Mouse (Mus musculus) testis, adult 2 months (tissue): ENCODE measurements at regions not wholly inside any gene's neighbourhood (a gene's known extent, or its start where the extent isn't known, plus 50 kb on each side); places are given as distances from the start of the nearest gene placed in this dataset.

Experiments used
- H3K27ac ChIP-seq: fragments of 200-500 bp; 2 replicates; pipeline ENCODE4 v1.5.1; 2012; ENCODE audit warnings: low read depth, low read length; ENCODE audit not compliant: control insufficient read depth, insufficient read depth
- H3K27me3 ChIP-seq: fragments of 200-500 bp; 2 replicates; pipeline ENCODE4 v1.6.1; 2012; ENCODE audit warnings: mild to moderate bottlenecking, low read length, moderate library complexity; ENCODE audit not compliant: control insufficient read depth, insufficient read depth
- H3K36me3 ChIP-seq: fragments of 200-500 bp; 2 replicates; pipeline ENCODE4 v1.6.1; 2012; ENCODE audit warnings: mild to moderate bottlenecking, low read length; ENCODE audit not compliant: control insufficient read depth, insufficient read depth
- H3K4me1 ChIP-seq: fragments of 200-500 bp; 2 replicates; pipeline ENCODE4 v1.6.1; 2012; ENCODE audit warnings: low read length; ENCODE audit not compliant: control insufficient read depth, insufficient read depth
- H3K4me3 ChIP-seq: fragments of 200-500 bp; 2 replicates; pipeline ENCODE4 v1.5.1; 2012; ENCODE audit warnings: low read depth, mild to moderate bottlenecking, low read length, moderate library complexity, mixed read lengths; ENCODE audit not compliant: control insufficient read depth
- CTCF ChIP-seq: fragments of 200-500 bp; IDR thresholded peaks from 2 replicates; pipeline ENCODE4 v1.5.1; 2012; ENCODE audit warnings: low read depth, mild to moderate bottlenecking, inconsistent platforms, low read length, moderate library complexity; ENCODE audit not compliant: control insufficient read depth, insufficient read depth, insufficient replicate concordance
- POLR2A ChIP-seq: fragments of 200-500 bp; IDR thresholded peaks from 2 replicates; pipeline ENCODE4 v1.6.1; 2012; ENCODE audit warnings: low read depth, mild to moderate bottlenecking, inconsistent platforms, low read length, moderate library complexity; ENCODE audit not compliant: control insufficient read depth

GRCm38 (mm10) chr8:10931266-10931665 lies 77.0 kb downstream of the Irs2 start:
- H3K27me3 ChIP-seq, result no peaks in the 10 kb centered on the region
- H3K27ac ChIP-seq, result no peak overlapping the region
- TF ChIP-seq POLR2A (no peak), CTCF (no peak)
- H3K4me1 ChIP-seq, result no peaks in the 10 kb centered on the region
- H3K4me3 ChIP-seq, result no peak overlapping the region
- no peaks in the 10 kb centered on the region for H3K36me3 ChIP-seq

DNA sequence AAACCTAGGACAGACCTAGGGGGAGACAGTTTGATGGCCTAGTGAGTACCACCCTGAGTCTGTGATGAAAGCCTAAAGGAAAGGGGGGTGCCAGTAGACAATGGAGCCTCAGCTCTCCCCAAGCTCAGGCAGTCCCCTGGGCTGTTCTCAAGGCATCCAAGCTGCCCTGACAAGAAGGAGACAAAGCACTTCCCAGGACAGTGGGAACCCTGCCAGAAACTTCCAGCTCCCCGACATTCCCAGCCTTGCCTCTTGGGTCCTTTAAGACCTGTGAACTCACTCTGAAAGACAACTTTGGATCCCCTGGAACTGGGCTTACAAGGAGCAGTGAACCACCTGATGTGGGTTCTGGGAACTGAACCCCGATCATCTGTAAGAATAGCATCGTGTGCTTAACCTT lies 79.4 kb downstream of the Irs2 start:
- H3K4me1 ChIP-seq, result peaks cover 4% of the 10 kb centered on the region
- no peaks in the 10 kb centered on the region for H3K27me3 ChIP-seq
- H3K4me3 ChIP-seq, result no peak overlapping the region
- no peak overlapping the region for H3K27ac ChIP-seq
- TF ChIP-seq POLR2A (no peak), CTCF (no peak)
- H3K36me3 ChIP-seq, result no peaks in the 10 kb centered on the region

DNA sequence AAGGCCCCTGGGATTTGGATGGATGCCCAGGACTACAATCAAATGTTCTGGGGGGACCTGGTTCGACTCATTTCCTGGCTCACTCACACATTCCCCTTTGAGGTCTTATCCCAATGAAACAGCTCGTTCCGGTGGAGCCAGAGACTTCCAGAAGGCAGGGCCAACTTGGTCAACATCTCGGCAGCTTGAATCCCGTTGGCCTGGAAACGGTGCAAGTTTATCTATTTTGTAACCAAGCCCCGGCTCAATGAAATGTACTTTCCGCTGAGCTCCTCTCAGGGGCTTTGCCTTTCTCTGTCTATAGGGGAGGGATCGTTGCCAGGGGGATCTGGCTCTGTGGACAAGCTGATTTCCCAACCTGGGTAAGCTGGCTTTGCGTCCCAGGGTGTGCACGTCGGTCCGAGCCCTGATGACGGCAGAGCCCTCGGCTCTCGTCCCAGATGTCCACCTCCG lies 79.9 kb downstream of the Irs2 start:
- TF ChIP-seq POLR2A, result no peak
- no peak for TF ChIP-seq CTCF
- peaks cover 4% of the 10 kb centered on the region for H3K4me1 ChIP-seq
- H3K27me3 ChIP-seq, result no peaks in the 10 kb centered on the region
- no peak overlapping the region for H3K27ac ChIP-seq
- H3K36me3 ChIP-seq, result no peaks in the 10 kb centered on the region
- no peak overlapping the region for H3K4me3 ChIP-seq

GRCm38 (mm10) chr8:10927187-10927586 lies 81.1 kb downstream of the Irs2 start:
- no peaks in the 10 kb centered on the region for H3K27me3 ChIP-seq
- H3K4me3 ChIP-seq, result no peak overlapping the region
- H3K27ac ChIP-seq, result no peak overlapping the region
- TF ChIP-seq CTCF (no peak), POLR2A (no peak)
- H3K4me1 ChIP-seq, result peaks cover 4% of the 10 kb centered on the region
- H3K36me3 ChIP-seq, result no peaks in the 10 kb centered on the region

DNA sequence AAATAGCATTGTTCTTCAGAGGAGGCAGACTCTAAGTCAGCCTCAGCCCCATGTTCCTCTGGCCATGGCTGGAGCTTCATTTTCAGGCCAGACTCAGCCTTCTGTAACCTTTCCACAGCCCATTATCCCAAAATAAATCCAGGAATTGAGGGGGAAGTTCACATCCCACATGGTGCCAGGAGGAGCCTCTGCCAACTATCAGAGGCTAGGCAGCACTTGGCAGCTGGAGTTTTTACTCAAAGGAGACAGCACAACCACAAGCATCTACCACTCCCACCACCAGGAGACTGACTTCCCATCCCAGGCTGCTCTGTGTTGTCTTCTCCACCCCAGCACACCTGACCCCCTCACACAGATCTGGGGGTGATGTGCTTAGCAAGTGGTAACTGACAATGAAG lies 81.7 kb downstream of the Irs2 start:
- TF ChIP-seq CTCF (no peak), POLR2A (no peak)
- Histone ChIP-seq H3K4me1 (peaks cover 4% of the 10 kb centered on the region), H3K27ac (no peak overlapping the region), H3K27me3 (no peaks in the 10 kb centered on the region), H3K36me3 (no peaks in the 10 kb centered on the region), H3K4me3 (no peak overlapping the region)

DNA sequence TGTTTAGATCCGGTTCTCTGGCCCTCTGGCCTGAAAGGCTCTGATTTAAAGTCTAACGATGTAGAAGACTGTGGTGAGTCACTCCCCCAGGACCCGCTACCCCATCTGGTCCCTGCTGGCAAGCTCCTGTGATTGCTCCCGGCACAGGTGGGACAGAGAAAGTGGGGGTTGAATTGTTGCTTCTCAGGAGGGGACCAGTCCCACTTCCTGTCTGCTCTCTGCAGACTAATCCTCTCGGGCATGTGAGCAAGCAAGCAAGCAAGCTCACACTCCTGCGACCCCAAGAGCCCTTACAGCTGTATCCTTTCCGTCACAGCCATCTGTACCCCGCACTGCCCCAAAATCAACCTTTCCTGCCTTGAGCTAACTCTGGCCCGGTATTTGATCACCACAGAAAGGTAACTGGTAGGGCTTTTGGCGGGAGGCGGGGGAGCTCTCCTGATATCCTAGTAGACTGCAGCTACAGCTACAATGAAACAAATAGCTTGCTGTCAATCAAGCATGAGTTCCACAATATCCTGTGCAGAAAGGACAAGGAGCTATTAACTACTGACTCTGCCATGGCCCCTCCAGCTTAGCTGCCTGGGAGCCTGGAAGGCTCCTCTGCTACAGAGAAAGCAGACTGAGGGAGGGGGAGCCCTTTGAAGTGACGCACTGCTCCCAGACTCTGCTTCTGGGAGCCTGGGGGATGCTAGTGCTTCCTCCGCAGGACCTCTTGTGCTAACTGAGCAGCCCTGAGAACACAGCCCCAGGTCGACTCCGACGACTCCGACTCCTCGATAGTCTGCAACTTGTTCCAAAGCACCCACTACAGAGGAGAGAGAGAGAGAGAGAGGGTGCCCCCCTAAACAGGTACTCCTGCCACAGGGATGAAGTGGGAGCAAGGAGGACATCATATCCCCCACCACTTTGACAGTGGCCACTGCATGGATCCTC lies 82.4 kb downstream of the Irs2 start:
- H3K36me3 ChIP-seq, result no peaks in the 10 kb centered on the region
- no peaks in the 10 kb centered on the region for H3K27me3 ChIP-seq
- H3K27ac ChIP-seq, result no peak overlapping the region
- TF ChIP-seq POLR2A, result no peak
- no peak for TF ChIP-seq CTCF
- peaks cover 4% of the 10 kb centered on the region for H3K4me1 ChIP-seq
- no peak overlapping the region for H3K4me3 ChIP-seq

GRCm38 (mm10) chr8:10924526-10925199 lies 83.6 kb downstream of the Irs2 start:
- Histone ChIP-seq H3K4me1 (peaks cover 4% of the 10 kb centered on the region), H3K27ac (no peak overlapping the region), H3K36me3 (no peaks in the 10 kb centered on the region), H3K27me3 (no peaks in the 10 kb centered on the region), H3K4me3 (no peak overlapping the region)
- TF ChIP-seq CTCF (no peak), POLR2A (no peak)

DNA sequence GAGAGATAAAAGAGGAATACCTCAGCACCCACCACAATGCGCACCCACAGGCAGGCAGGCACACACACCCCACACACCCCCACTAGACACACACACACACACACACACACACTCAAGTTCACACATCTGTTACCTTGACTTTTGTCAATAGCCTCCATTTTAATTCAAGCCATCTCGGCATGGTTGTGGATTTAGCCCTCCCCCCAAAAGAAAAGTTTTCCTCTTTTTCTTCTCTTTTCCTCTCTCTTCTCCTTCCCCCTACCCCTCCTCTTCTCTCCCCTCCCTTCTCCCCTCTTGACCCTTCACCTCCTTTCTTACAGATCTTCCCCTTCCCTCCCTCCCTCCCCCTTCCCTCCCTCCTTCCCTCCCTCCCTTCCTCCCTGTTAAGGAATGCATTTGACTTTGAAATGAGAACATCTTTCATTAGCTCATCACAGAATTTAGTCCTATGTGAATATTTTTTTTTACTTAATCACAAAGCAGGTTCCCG lies 84.2 kb downstream of the Irs2 start:
- no peak for TF ChIP-seq CTCF
- no peak for TF ChIP-seq POLR2A
- H3K27me3 ChIP-seq, result no peaks in the 10 kb centered on the region
- no peak overlapping the region for H3K27ac ChIP-seq
- H3K36me3 ChIP-seq, result no peaks in the 10 kb centered on the region
- H3K4me3 ChIP-seq, result no peak overlapping the region
- H3K4me1 ChIP-seq, result peaks cover 4% of the 10 kb centered on the region
